Mouse (Mus musculus) neural tube, embryonic 10.5 days (tissue): ENCODE data around the gene Zfp119b.

Experiments
- DNase-seq: peaks from one replicate; pipeline ENCODE4 v3.0.0-alpha.2; 2017; ENCODE audit warnings: low spot score; ENCODE audit errors: extremely low spot score

Gene Zfp119b

GRCm38 (mm10) chr17:55949400-55949799 lies at the start of gene Zfp119b:
Gene Zfp119b, minus strand, starts transcription at chr17:55949500.
- DNase-seq: no peak

GRCm38 (mm10) chr17:55996007-55996406 lies 46.7 kb upstream of the Zfp119b start:
- DNase-seq: no peak

- DNase-seq: no peak
Measured at GRCm38 (mm10) chr17:55990278-55990898, 41.1 kb upstream of the Zfp119b start.

DNA sequence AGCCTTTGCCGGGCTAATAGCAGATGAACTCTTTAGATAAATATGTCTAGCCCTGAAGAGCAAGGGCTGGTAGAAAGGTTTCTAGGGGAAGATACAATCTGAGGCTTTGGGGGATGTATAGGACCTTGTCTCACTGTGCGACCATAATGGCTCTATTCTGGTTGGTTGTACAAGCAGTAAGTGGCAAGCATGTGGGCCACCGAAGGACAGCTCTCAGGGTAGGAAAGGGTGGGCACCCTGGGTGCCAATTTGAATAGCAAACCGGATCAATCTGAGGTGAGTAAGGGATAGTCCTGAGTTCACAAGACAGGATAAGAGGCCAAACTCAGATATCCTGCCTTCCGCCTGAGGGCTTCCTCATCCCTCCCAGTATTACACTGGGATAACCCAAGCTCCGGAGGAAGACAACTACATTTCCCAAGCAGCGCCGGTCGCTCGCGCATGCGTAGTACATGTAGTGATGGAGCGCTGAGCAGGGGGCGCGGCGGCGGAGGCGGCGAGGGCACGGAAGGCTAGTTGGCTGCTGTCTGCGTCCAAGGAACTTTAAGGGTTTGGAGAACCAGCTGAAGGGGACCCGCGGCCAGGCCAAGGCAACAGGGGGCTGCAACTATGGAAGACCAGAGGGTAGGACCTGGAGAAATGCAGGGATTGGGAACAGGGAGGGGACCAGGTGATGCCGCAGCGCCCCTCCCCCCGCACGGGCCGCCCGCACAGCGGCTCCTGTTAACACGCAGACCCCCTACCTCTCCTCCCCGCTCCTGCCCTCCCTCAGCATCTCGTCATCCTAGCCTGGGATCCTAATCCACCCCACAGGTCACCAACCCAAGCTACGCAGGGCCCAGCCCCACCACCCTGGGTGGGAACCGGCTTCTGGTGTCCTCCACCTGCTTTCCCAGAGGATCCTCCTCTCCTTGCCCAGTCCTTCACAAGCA lies 37.0 kb upstream of the Zfp119b start, which contains the start of gene Fsd1:
Gene Fsd1, plus strand, starts transcription at position 480 of the 932 bp plus-strand sequence.
- DNase-seq: peak; percentile 83

GRCm38 (mm10) chr17:55977301-55977700 lies 28.0 kb upstream of the Zfp119b start:
- DNase-seq: no peak

DNA sequence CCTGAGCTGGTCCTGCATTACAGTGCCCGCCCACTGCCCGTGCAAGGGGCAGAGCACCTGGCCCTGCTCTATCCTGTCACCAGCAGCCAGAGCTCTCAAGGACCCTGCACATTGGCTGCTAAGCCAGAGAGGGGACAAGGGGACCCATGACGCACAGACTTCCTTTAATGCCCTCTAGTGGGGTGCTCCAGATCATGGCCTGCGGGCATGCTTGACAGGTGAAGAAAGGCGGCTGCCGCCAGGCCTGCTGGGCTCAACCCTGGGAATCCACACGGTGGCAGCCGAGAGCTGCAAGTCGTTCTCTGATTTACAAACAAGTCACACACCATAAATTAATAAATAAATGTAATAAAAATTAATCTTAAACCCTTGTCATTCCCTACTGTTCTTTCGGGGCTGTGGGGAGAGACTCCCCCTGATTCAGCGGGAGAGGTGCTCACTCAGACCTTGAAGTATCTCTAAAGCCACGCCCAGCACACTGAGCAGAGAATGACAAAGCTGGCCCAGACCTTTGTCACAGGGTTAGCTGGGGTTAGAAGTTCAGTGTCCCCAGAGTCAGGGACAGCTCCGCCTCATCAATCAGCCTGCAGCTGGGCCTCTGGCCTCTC lies 27.1 kb upstream of the Zfp119b start:
- peak; percentile 72 for DNase-seq

- DNase-seq: no peak
Measured at GRCm38 (mm10) chr17:55971453-55971852, 22.2 kb upstream of the Zfp119b start.

DNA sequence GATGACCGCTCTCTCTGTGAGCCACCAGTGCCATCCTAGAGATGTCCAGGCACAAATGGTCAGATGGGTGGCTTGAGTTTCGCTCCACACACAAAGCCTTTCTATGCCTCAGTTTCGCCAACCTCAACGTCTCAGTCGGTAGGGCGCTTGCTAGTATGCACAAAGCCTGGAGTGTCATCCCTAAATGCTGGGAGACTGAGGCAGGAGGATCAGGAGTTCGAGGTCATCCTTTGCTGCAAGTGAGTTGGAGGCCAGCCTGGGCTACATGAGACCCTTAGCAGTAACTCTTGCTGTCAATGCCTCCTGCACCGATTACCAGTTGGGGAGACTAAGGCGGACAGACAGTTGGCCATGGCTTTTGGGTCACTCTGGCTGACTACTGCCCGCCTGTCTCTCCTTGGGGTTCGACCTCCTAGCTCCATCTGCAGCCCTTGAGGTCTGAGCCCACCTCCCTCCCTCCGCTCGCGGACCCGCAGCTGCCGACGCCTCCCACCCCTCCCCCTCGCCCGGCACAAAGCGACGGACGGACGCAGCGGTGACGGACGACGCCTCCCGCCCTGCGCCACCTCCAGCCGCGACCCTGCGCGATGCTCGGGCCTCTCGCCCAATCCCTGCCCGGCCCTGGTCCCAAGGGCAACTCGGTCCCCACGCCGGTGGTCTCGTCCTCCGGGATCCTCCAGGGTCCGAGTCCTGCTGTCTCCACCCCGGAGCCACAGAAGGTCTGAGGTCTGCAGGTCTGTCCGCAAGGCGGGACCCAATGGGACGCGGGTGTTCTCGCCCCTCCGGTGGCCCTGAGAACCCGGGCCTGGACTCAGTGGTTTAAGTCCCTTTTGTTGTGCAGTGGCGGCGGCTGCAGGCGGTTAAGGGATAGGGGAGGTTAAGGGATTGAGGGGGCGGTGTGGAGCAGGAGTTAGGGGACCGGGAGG lies 20.9 kb upstream of the Zfp119b start, which contains the start of gene Shd:
Gene Shd, plus strand, starts transcription at position 502 of the 926 bp plus-strand sequence.
- DNase-seq: peak; percentile 83

GRCm38 (mm10) chr17:55969560-55969959 lies 20.3 kb upstream of the Zfp119b start:
- DNase-seq: peak; percentile 60

- DNase-seq: no peak
Measured at GRCm38 (mm10) chr17:55968210-55968609, 18.9 kb upstream of the Zfp119b start.

- no peak for DNase-seq
Measured at GRCm38 (mm10) chr17:55967186-55967585, 17.9 kb upstream of the Zfp119b start.

- DNase-seq: no peak
Measured at GRCm38 (mm10) chr17:55964996-55965395, 15.7 kb upstream of the Zfp119b start.

DNA sequence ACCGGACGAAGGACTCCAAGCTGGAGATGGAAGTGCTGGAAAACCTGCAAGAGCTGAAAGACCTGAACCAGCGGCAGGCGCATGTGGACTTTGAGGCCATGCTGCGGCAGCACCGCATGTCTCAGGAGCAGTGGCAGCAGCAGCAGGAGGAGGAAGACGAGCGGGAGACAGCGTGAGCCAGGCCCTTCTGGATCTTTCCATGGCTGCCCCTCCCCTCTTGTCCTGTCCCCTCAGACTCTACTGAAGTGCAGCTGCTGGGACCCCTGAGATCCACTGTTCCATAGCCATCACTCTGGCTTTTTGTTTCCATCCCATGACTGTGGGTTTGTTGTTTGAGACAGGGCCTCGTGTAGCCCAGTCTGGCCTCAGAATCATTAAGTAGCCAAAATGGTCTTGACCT lies 15.2 kb upstream of the Zfp119b start:
- DNase-seq: no peak

DNA sequence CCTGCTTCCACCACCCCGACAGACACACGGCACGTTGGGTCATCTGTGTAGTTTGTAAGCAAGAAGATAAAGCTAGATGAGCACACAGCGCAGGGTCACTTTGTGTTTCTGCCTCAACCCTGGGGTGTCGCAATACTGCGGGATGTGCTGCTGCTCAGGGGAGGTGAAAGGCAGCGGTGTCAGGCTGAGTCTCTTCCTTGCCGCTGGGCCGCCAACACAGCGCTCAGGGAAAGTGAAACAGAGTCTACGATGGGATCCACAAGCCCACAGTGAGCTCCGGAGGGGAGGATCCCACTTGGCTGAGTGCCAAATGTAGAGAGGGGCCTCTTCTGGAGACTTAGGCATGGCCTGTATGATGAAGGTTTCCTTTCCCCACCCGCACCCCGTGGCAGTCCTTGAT lies 13.9 kb upstream of the Zfp119b start:
- DNase-seq: no peak

- no peak for DNase-seq
Measured at GRCm38 (mm10) chr17:55961631-55962030, 12.3 kb upstream of the Zfp119b start.

- DNase-seq: no peak
Measured at GRCm38 (mm10) chr17:55960791-55961190, 11.5 kb upstream of the Zfp119b start.

DNA sequence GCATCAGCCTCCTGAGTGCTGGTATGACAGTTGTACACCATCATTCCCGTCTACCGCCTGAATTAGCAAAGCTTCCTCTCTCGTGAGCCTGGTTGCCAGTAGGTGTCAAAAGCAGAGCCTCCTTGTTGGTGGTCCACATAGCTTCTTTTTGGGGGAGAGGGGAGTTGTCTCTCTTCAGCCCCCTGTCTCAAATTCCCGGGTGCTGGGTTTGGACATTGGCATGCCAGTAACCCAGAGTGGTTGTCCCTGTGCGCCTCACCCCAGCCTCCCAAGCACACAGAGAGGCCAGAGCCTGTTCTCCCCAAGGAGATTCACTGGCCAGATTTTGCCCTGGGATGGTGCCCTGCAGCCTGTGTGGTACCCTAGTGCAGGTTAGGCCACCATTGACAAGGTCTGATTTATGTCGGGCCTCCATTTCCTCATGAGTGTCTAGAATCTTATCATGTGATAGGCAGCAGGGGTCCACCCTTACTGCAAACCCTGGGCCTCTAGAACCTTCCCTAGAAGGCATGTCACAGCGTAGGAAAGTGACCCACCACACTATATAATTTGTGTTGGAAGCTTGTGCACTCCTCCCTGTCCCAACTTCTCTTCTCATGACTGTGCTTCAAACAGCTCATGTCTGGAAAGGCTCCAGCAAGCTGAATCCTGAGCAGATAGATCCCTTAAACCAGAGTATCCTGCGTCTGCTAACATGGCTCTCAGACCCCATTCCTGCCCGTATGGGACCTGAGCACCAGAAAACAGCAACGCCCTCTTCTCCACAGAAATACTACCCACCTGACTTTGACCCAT lies 10.8 kb upstream of the Zfp119b start:
- DNase-seq: no peak

DNA sequence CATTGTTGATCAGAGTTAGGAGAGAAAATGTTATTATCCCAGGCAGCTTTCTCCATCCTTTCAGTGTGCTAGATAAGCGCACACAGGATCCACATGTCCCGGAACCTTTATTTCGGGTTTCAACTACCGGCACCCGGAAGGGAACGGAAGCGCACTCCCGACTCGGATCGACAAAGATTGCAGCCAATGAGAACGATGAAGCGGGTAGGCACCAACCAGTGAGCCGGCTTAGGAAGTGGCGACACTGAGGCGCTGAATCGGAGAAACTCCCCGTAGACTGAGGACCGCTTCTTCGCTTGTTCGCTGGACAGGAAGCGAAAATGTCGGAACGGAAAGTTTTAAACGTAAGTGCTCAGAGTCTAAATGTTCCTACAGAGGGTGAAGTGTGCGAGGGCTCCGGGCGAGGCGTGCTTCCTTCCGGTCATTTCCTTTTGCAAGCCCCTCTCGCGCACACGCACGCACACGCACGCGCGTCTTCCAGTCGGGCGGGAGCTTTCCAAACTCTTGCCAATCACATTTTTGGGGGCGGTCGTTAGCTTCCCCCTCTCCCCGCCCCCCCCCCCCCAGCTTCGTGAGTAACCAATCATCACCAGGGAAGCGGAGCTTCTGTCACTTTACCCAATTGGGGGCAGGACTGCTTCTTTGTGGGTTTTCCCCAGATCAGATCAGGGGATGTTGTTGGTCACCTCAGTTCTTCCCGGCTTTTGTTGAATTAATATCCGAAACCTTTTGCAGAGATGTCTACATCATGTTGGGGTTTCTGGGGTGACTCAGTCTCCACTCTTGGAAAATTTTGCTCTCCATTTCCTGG lies 9.8 kb upstream of the Zfp119b start, which contains the start of gene Yju2:
Gene Yju2, plus strand, starts transcription at position 182 of the 811 bp plus-strand sequence.
- peak; percentile 95 for DNase-seq

DNA sequence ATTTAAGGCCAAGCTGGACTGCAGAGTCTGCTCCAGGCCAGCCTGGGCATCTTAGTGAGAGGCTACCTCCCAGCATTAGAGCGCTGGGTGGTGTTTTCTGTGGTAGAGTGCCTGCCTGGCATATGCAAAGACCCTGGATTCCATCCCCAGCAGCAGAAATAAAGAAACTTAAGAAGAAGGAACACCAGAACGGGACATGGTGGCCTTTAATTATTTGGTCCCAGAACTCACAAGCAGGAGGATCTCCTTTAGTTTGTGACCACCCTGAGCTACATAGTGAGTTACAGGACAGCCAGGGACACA lies 9.2 kb upstream of the Zfp119b start:
- DNase-seq: peak; percentile 34
